Mouse (Mus musculus) embryonic facial prominence, embryonic 11.5 days (tissue): Measurements from ENCODE around the gene Lca5. TPM values are rescaled to one million over a fixed set of nuclear protein-coding genes. Genes with fewer than 3 reads are reported as not detected.

Source experiments
- ATAC-seq: fragments of 200-750 bp; cut with Nextera tagmentation; replicated peaks from 2 replicates; pipeline ENCODE4 v1.8.0; 2017; ENCODE audit warnings: low read depth; ENCODE audit not compliant: insufficient number of reproducible peaks, low FRiP score, low TSS enrichment
- DNase-seq: peaks from one replicate; pipeline ENCODE4 v3.0.0-alpha.2; 2015; ENCODE audit warnings: low spot score
- H3K27ac ChIP-seq: fragments of 300-500 bp; sonication (generic); replicated peaks from 2 replicates; pipeline ENCODE4 v1.5.1; 2014; ENCODE audit warnings: mild to moderate bottlenecking, low read depth, low read length, control low read depth
- H3K27me3 ChIP-seq: fragments of 300-500 bp; sonication (generic); 2 replicates; pipeline ENCODE4 v1.6.1; 2014; ENCODE audit warnings: mild to moderate bottlenecking, low read length, moderate library complexity, mixed read lengths; ENCODE audit not compliant: control insufficient read depth, insufficient read depth
- H3K36me3 ChIP-seq: fragments of 300-500 bp; sonication (generic); replicated peaks from 2 replicates; pipeline ENCODE4 v1.6.1; 2014; ENCODE audit warnings: low read depth, mild to moderate bottlenecking, low read length, moderate library complexity, mixed read lengths; ENCODE audit not compliant: control insufficient read depth, insufficient read depth
- H3K4me1 ChIP-seq: fragments of 300-500 bp; sonication (generic); 2 replicates; pipeline ENCODE4 v1.6.1; 2014; ENCODE audit warnings: low read length, mixed read lengths; ENCODE audit not compliant: control insufficient read depth, insufficient read depth
- H3K4me2 ChIP-seq: fragments of 300-500 bp; sonication (generic); 2 replicates; pipeline ENCODE4 v1.6.1; 2014; ENCODE audit warnings: low read depth, mild to moderate bottlenecking, control low read depth, low read length, moderate library complexity
- H3K4me3 ChIP-seq: fragments of 300-500 bp; sonication (generic); 2 replicates; pipeline ENCODE4 v1.5.1; 2014; ENCODE audit warnings: low read depth, low read length, control low read depth
- H3K9ac ChIP-seq: fragments of 300-500 bp; sonication (generic); replicated peaks from 2 replicates; pipeline ENCODE4 v1.6.1; 2014; ENCODE audit warnings: mild to moderate bottlenecking, control low read depth, low read length
- H3K9me3 ChIP-seq: fragments of 300-500 bp; sonication (generic); replicated peaks from 2 replicates; pipeline ENCODE4 v1.6.1; 2016; ENCODE audit warnings: mild to moderate bottlenecking, low read length, inconsistent platforms, mixed read lengths; ENCODE audit not compliant: control insufficient read depth
- WGBS: fragments of 180-500 bp; shearing (Covaris S2); extraction: QIAGEN DNeasy Blood & Tissue Kit; methylation state at CpG from one replicate; pipeline ENCODE4 v1.1.7; 2014; 5-methylcytosine and 5-hydroxymethylcytosine counted together
- polyA plus RNA-seq: library from polyadenylated mRNA; unstranded; fragments of >200 nt; fragmentation: Nextera tagmentation; extraction: Ambion mirVana; gene quantifications from 2 replicates; pipeline ENCODE4 v1.2.1, GENCODE M21; 2014

Lca5 gene
- polyA plus RNA-seq, 1 experiment from 2014 or later = 27.1 TPM

DNA sequence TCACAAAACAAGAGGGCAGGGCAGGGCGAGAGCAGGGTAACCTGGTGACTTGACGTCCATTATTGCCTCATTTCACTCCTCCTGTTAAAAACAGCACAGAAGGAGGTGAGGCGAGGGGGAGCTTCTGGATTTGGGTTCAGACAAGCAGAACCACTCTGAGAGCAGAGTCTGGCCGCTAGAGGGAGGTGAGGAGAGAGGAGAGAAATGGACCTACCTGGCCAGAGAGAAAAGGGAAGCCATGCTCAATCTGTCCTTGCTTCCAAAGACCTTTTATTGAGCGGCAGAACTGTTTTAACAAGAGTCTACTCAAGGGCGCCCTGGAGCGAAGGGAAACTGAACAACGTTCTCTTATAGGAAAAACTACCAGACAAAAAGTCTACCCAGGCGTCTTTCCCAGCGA is 27.9 kb downstream of the Lca5 start:
- no peak overlapping the region for H3K4me3 ChIP-seq
- no peaks in the 10 kb centered on the region for H3K4me1 ChIP-seq
- no peaks in the 10 kb centered on the region for H3K9me3 ChIP-seq
- no peak overlapping the region for H3K9ac ChIP-seq
- H3K27me3 ChIP-seq = no peaks in the 10 kb centered on the region
- no peak overlapping the region for H3K27ac ChIP-seq
- H3K4me2 ChIP-seq = no peak overlapping the region
- DNase-seq (no peak), ATAC-seq (no peak)
- 73% methylated on average over 10 of the region's 10 CpGs for WGBS
- peaks cover 4% of the 10 kb centered on the region; the same call in 1 of the 2 replicates for H3K36me3 ChIP-seq

DNA sequence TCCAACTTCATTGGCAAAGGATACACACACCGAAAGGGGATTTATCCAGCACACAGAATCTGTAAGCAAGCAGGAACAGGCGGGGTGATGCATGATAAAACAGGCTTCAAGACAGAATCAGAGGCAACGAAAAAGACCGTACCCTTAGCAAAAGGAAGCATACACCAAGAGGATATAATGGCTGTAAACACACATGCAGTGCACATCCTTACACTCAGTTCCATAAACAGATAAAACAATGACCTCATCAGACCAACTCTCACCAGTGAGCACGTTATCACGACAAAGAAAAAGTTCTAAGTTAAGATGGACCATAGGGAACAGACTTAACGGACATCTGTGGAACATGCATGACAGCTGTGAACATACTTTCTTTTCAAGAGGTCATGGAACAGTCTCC is 35.8 kb downstream of the Lca5 start:
- ATAC-seq (no peak), DNase-seq (no peak)
- Histone ChIP-seq H3K27ac (no peak overlapping the region), H3K27me3 (no peaks in the 10 kb centered on the region), H3K4me1 (no peaks in the 10 kb centered on the region), H3K36me3 (no peaks in the 10 kb centered on the region), H3K4me3 (no peak overlapping the region), H3K4me2 (no peak overlapping the region), H3K9ac (no peak overlapping the region), H3K9me3 (no peaks in the 10 kb centered on the region)
- 84% methylated on average over 7 of the region's 7 CpGs for WGBS

DNA sequence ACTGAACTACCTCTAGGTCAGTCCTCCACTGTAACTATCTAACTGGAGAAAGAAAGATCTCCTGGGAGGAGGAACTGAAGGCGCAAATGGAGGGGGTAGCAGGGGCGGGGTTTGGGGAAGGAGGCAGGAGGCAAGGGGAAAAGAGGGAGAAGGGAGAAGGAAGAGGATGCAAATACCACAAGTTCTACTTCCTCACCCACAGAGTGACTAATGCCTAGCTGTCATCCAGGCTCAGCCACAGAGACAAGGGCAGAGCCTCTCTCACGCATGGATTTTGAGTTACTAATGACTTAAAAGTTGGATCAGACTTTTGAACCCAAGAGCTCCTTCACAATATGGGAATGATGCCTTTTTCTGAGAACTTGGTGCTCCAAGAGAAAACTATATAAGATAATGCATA is 40.1 kb downstream of the Lca5 start:
- no peak for ATAC-seq
- WGBS = 68% methylated on average over 3 of the region's 3 CpGs
- DNase-seq = no peak

DNA sequence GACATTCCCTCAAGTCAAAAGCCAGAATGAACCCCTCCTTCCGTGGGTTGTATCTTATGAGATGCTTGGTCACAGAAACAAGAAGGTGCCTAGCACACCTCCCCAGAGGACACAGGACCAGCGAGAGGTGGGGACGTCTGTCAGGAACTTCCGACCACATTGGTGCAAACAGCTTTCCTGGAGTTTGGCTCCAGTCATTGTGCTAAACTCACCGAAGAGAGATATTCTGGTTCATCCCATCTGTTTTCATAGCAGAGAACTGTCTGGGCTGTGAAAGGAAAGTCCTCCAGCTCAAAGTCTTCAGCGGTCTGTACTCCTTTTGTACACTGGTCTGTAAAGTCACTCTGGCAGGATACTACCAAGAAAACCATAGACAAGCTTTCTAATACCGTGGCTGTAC is 41.5 kb downstream of the Lca5 start:
- H3K4me3 ChIP-seq = no peak overlapping the region
- H3K4me2 ChIP-seq = no peak overlapping the region
- H3K27me3 ChIP-seq = no peaks in the 10 kb centered on the region
- H3K9ac ChIP-seq = no peak overlapping the region
- DNase-seq (no peak), ATAC-seq (no peak)
- 91% methylated on average over 7 of the region's 7 CpGs for WGBS
- H3K4me1 ChIP-seq = no peaks in the 10 kb centered on the region
- H3K9me3 ChIP-seq = no peaks in the 10 kb centered on the region
- no peaks in the 10 kb centered on the region for H3K36me3 ChIP-seq
- no peak overlapping the region for H3K27ac ChIP-seq

More for the DNA sequence above, 40.1 kb downstream of the Lca5 start:
- Histone ChIP-seq H3K27ac (no peak overlapping the region), H3K9ac (no peak overlapping the region), H3K36me3 (no peaks in the 10 kb centered on the region), H3K4me3 (no peak overlapping the region), H3K4me1 (no peaks in the 10 kb centered on the region), H3K4me2 (no peak overlapping the region), H3K9me3 (no peaks in the 10 kb centered on the region), H3K27me3 (no peaks in the 10 kb centered on the region)

DNA sequence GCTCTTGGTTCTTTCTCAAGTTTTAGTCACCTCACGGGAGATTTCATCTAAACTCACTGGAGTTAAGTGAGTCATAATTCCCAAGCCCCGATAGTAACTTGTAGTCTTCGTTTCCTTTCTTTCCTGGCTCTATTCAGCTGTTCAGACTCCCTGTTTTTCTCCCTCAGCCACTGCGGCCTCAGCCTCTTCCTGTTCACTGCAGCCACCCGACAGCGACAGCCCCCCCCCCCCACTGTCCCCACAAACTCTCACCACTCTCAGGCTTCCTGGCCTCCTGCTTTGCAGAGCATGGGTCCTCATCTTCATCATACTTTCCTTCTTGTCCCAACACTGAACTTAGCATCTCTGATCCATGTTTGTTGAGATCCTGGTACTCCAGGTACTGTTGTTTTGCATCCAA is 42.7 kb downstream of the Lca5 start:
- ATAC-seq = no peak
- Histone ChIP-seq H3K27ac (no peak overlapping the region), H3K36me3 (no peaks in the 10 kb centered on the region), H3K4me3 (no peak overlapping the region), H3K9ac (no peak overlapping the region), H3K4me2 (no peak overlapping the region), H3K9me3 (no peaks in the 10 kb centered on the region), H3K27me3 (no peaks in the 10 kb centered on the region), H3K4me1 (no peaks in the 10 kb centered on the region)
- no peak for DNase-seq
- 74% methylated on average over 6 of the region's 6 CpGs for WGBS

DNA sequence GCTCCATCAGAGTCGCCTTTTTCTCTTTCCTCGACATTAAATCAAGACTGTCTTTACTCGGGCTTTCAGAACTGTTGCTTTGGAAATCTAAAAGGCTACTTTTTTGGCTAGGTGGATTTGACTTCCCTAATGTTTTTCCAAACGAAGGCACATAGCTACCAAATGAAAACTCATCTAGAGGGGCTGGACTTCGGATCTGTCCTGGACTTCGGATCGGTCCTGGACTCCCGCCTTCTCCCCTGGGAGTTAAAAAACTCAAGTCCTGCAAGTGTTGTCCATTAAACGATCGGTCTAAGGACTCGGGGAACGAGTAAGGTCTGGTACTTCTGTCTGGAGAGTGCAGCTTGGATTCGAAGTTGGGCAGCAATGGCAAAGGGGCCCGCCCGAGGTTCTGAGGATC is 45.5 kb downstream of the Lca5 start:
- Histone ChIP-seq H3K4me2 (no peak overlapping the region), H3K9ac (no peak overlapping the region), H3K36me3 (no peaks in the 10 kb centered on the region), H3K9me3 (no peaks in the 10 kb centered on the region), H3K4me1 (no peaks in the 10 kb centered on the region), H3K4me3 (no peak overlapping the region), H3K27ac (no peak overlapping the region), H3K27me3 (no peaks in the 10 kb centered on the region)
- WGBS = 90% methylated on average over 15 of the region's 15 CpGs
- DNase-seq (no peak), ATAC-seq (no peak)

DNA sequence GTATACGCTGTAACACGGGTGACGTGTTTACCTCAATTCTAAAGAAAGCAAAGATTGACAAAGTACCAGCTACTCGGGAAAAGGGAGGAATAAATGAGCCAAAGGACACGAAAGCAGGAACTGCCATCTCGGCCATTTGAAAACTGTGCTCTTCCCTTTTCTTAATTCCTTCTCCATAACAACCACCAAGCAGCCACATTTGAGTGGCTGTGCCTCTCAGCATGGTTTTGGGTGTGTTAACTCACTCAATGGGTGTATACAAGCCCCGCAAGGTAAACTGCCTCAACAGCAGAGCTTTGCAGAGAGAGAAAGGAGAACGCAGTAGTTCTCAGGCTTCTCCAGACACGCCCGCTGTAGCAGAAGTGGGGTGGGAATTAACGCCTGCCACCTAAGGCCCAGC is 48.9 kb downstream of the Lca5 start:
- Histone ChIP-seq H3K36me3 (no peaks in the 10 kb centered on the region), H3K27me3 (no peaks in the 10 kb centered on the region), H3K9ac (no peak overlapping the region), H3K9me3 (no peaks in the 10 kb centered on the region), H3K27ac (no peak overlapping the region), H3K4me3 (no peak overlapping the region), H3K4me2 (no peak overlapping the region), H3K4me1 (no peaks in the 10 kb centered on the region)
- ATAC-seq = no peak
- no peak for DNase-seq
- 90% methylated on average over 11 of the region's 11 CpGs for WGBS

DNA sequence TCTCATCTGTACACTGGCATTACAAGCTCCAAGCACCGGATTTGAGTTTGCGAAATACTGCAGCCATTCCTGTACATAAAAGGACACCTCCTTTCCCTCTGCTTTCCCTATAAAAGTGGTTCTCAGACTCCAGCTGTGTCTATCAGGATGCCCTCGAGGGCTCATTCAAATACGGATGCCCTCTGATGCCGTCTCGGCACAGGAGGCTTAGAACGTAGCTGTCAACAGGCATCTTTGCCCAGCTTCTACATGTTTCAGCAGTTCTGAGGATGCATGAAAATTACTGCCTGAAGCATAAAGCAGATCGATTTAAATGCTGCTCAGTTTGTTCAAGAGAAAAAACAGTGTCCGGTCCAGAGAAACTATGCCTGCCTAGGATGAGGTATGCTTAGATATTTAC is 51.4 kb downstream of the Lca5 start:
- Histone ChIP-seq H3K36me3 (no peaks in the 10 kb centered on the region), H3K4me1 (no peaks in the 10 kb centered on the region), H3K9me3 (no peaks in the 10 kb centered on the region), H3K27ac (no peak overlapping the region), H3K27me3 (no peaks in the 10 kb centered on the region), H3K4me3 (no peak overlapping the region), H3K9ac (no peak overlapping the region), H3K4me2 (no peak overlapping the region)
- no peak for DNase-seq
- 77% methylated on average over 9 of the region's 9 CpGs for WGBS
- ATAC-seq = no peak
